Mouse (Mus musculus): ENCODE results near the gene Ntf5.

Gene Ntf5

DNA sequence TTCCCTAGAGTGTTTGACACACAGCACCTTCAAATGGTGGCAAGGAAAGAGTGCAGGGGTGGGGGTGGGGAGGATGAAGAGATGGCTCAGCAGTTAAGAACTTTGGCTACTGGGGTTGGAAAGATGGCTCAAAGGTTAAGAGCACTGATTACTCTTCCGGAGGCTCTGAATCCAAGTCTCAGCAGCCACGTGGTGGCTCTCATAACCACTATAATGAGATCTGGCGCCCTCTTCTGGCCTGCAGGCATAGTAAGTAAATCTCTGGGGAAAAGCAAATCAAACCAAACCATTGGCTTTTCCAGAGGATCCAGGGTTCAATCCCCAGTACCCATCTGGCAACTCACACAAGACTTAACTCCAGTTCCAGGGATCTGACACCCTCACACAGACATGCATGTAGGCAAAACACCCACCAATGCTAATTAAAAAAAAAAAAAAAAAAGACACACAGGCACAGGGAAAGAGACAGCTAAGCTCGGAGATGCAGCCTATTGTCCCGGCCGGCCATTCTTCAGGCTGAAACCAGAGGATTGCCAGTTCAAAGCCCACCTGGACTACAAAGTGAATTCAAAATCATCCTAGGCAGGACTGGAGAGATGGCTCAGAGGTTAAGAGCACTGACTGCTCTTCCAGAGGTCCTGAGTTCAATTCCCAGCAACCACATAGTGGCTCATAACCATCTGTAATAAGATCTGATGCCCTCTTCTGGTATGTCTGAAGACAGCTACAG is 9.8 kb upstream of the Ntf5 start:
- DNase-seq (ENCODE audit: low read depth): no peak

- no peak for DNase-seq (ENCODE audit: low read depth)
Measured at GRCm38 (mm10) chr7:45405091-45406075, 8.1 kb upstream of the Ntf5 start, which contains the start of gene Kcna7. Gene Kcna7 (plus strand): TSS chr7:45405653.

DNA sequence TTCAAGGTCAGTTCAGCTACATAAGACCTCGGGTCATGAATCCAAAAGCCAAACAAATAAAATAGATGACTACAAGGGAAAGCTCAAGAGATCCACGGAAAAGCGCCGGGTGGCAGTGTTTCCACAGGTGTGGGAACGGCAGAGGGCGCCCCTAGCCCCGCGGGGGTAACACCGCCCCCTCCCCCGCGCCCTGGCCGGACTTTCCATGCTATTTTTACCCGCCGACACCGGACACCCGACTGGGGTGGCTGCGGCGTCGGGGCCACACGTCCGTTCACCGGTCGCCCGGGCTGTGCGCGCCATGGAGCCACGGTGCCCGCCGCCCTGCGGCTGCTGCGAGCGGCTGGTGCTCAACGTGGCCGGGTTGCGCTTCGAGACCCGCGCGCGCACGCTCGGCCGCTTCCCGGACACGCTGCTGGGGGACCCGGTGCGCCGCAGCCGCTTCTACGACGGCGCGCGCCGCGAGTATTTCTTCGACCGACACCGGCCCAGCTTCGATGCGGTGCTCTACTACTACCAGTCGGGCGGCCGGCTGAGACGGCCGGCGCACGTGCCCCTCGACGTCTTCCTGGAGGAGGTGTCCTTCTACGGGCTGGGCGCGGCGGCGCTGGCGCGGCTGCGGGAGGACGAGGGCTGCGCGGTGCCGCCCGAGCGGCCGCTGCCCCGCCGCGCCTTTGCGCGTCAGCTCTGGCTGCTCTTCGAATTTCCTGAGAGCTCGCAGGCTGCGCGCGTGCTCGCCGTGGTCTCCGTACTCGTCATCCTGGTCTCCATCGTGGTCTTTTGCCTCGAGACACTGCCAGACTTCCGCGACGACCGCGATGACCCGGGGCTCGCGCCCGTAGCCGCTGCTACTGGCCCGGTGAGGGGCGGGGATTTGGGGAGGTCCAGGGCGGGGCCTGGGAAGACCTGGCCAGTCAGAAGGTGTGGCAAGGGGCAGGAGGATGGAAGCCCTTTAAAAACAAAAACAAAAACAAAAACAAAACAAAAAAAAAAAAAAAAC is 7.0 kb upstream of the Ntf5 start:
- DNase-seq (ENCODE audit: low read depth): no peak

- no peak for DNase-seq (ENCODE audit: low read depth)
Measured at GRCm38 (mm10) chr7:45407836-45408235, 5.7 kb upstream of the Ntf5 start.

DNA sequence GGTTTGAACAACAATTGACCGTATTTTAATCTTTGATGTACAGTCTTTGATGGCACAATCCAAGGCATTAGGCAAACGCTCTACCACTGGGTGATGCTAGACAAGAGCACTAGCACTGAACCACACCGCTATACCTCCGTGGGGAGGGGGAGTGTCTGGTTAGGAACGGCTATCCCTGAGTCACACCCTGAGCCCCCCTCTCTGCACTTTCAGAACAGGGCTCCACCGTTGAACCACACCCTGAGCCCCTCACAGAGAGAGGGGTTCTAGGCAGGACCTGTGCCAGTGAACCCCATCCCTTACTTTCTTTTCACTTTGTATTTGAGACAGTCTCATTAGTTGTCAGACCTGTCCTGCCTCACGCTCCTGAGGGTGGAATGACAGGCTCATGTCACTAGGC is 5.1 kb upstream of the Ntf5 start:
- DNase-seq (ENCODE audit: low read depth): no peak

GRCm38 (mm10) chr7:45408949-45409348 is 4.5 kb upstream of the Ntf5 start:
- DNase-seq (ENCODE audit: low read depth): no peak

GRCm38 (mm10) chr7:45409497-45410163 is 3.9 kb upstream of the Ntf5 start:
- DNase-seq (ENCODE audit: low read depth): no peak

- no peak for DNase-seq (ENCODE audit: low read depth)
Measured at GRCm38 (mm10) chr7:45412421-45412820, 1.1 kb upstream of the Ntf5 start.

DNA sequence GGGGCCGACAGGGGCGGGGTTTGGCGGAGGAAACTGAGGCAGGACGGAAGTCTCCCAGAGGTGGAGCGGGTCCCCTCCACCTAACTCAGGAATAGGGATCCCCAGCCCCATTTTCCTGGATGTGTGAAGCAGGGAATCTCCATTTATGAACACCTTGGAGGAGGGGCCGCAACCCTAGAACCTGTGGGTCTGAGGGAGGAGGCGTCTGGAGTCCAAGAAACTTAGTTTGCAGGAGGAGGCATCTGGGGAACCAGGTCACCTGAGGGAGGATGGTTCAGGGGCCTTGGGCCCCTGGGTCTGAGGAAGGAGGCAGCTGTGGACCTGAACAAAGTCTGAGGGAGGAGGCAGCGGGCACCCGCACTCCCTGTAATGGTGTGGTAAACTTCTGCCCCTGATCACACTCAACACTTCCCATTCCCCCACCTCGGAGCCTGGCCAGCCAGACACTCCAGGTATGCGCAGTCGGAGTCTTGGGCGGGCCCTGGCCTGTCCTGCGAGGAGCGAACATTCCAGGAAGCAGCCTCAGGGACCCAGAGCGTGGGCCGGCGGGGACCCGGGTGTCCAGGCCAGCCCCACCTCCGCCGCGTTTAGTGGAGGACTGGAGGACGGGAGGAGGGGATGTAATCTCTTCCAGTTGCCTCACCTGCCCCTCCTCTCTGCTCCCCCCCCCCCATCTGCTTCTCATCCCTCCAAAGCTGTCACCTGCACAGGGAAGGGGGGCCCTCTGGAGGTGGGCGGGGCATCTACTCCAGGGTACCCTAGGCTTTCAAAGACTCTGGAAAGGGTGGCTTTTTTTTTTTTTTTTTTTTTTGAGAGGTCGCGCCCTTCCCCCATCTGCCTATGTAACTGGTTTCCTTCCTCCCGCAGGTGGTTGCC is 607 bp downstream of the Ntf5 start:
- DNase-seq (ENCODE audit: low read depth): no peak

GRCm38 (mm10) chr7:45414740-45415224 is 1.3 kb downstream of the Ntf5 start:
- DNase-seq (ENCODE audit: low read depth): no peak

GRCm38 (mm10) chr7:45415636-45416035 is 2.1 kb downstream of the Ntf5 start:
- DNase-seq (ENCODE audit: low read depth): no peak

- DNase-seq (ENCODE audit: low read depth): no peak
Measured at GRCm38 (mm10) chr7:45417962-45418492, 4.5 kb downstream of the Ntf5 start.

DNA sequence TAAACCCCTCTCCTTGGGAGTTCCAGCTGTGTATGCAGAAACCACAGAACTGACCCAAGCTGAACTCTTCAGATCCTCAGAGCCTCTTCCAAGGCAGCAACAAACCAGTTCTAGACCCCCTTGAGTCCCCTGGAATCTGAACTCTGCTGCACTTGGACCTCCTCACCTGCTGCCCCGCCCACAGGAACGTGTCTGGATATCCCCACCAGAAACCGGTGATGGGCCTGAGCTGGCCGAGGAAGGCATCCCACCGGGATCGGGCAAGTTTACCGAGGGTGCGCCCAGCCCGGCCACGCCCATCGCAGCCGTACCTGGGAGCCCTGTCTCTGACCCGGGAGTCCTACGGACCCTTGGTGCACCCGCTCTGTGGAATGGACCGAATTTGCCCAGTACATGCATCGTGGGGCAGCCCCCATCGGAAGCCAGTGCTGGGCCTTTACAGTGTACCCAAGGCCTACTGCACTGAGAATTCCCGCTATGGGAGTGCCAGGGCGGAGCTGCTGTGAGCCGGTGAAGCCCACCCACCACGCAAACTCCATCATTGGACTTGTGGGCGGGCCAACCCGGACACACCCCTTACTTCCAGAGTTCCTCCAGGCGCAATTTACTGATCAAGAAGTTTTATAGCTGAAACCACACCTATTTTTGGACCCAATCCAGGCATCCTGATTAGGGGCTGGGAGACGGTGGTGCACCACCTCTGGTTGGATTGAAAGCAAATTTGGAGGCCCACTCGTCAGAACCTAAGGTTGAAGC is 6.5 kb downstream of the Ntf5 start:
- no peak for DNase-seq (ENCODE audit: low read depth)

DNA sequence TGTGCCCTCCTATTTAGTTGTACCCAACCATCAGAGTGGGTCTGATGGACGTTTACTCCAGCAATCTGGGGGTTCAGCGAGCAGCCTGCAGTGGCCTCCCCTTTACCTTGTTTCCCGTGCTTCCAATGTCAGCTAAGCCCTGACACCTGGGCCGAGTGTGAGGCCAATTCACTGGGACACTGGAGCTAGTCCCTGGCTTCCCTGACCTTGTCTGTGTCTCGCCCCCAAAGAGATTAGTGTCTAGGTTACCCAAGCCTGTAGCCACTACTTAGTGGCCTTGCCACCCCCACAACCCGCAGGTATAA is 7.1 kb downstream of the Ntf5 start, which contains the start of gene Lhb:
Lhb (plus strand) TSS at position 206 of the 305 bp plus-strand sequence.
- no peak for DNase-seq (ENCODE audit: low read depth)

GRCm38 (mm10) chr7:45421194-45421593 is 7.7 kb downstream of the Ntf5 start:
- DNase-seq (ENCODE audit: low read depth): no peak

- DNase-seq (ENCODE audit: low read depth): no peak
Measured at GRCm38 (mm10) chr7:45426556-45426955, 13.1 kb downstream of the Ntf5 start.

DNA sequence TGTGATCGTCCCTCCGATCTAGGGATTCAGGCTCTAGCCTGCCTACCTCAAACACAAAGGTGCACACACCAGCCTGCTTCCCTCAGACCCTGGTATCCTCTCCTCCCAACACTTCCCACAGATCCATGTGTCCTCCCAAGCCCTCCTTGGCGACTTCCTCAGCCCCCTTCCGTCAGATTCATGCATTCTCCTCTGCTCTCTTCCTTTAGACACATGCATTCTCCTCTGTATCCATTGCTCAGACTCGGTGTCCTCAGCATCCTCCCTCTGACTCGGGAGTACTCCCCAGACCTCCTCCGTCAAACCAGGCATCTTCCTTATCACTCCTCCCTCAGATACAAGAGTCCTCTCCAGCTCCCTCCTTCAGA is 20.3 kb downstream of the Ntf5 start:
- no peak for DNase-seq (ENCODE audit: low read depth)

DNA sequence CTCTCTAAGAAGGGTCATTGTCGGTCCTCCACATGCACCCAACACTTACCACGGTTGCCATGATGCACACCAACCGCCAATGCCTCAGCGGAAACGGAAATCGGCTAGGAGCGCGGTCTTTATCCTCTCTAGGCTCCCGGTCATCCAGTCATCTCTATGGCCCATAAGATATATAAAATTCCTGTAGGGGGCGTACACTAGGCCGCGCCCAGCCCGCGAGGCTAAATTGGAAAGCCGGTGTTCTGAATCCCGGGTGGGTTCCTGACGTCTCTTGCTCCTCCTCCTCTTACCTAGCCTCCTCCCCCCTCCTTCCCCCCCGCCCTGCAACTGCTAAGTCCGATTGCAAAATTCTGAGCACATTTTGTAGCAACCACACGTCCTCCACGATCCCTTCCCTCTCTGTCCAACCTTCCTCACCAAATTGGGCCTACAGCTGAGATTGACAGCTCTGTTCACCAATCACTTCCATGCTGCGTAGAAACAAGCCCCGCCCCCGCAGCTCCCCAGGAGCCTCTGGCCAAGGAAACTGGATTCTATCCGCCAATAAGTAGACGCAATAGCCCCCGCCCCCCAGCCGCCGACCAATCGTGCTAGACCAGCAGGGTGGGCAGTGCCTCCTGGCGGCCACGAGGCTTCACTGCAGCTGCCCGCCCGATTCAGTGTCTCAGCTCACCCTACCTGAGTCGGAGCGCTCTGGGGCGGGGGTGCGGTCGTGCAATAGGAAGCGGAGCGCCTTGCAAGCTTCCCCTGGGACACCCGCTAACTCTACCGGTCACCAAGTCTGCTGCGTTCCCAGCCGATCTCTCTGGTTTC is 20.9 kb downstream of the Ntf5 start, which contains the start of gene Gys1:
Gys1 (plus strand) TSS at position 642 of the 813 bp plus-strand sequence.
- DNase-seq (ENCODE audit: low read depth): peak; percentile 100

Measured in fibroblast of lung, adult 2 months (primary cell).